Mouse (Mus musculus) hindbrain, embryonic 11.5 days (tissue): Measurements from ENCODE around the gene Tec. TPM values are rescaled to one million over a fixed set of nuclear protein-coding genes. Genes with fewer than 3 reads are reported as not detected.
A peak's percentile ranks its signal among the peaks of the same experiment; 100 is the strongest.

ENCODE experiments used
- ATAC-seq: fragments of 200-750 bp; cut with Nextera tagmentation; 2 replicates; pipeline ENCODE4 v1.8.0; 2017; ENCODE audit warnings: mild to moderate bottlenecking, moderate TSS enrichment, moderate library complexity; ENCODE audit not compliant: low FRiP score
- DNase-seq: peaks from one replicate; pipeline ENCODE4 v3.0.0-alpha.2; 2015; ENCODE audit warnings: low spot score
- H3K27ac ChIP-seq: fragments of 300-500 bp; sonication (generic); 2 replicates; pipeline ENCODE4 v1.5.1; 2014; ENCODE audit warnings: mild to moderate bottlenecking, low read depth, low read length
- H3K27me3 ChIP-seq: fragments of 300-500 bp; sonication (generic); 2 replicates; pipeline ENCODE4 v1.6.1; 2014; ENCODE audit warnings: mild to moderate bottlenecking, low read length, moderate library complexity, mixed read lengths; ENCODE audit not compliant: control insufficient read depth, insufficient read depth
- H3K36me3 ChIP-seq: fragments of 300-500 bp; sonication (generic); 2 replicates; pipeline ENCODE4 v1.6.1; 2014; ENCODE audit warnings: mild to moderate bottlenecking, low read length, moderate library complexity, mixed read lengths; ENCODE audit not compliant: control insufficient read depth, insufficient read depth
- H3K4me1 ChIP-seq: fragments of 300-500 bp; sonication (generic); replicated peaks from 2 replicates; pipeline ENCODE4 v1.6.1; 2014; ENCODE audit warnings: low read length, mixed read lengths; ENCODE audit not compliant: control insufficient read depth, insufficient read depth
- H3K4me2 ChIP-seq: fragments of 300-500 bp; sonication (generic); replicated peaks from 2 replicates; pipeline ENCODE4 v1.6.1; 2014; ENCODE audit warnings: mild to moderate bottlenecking, low read depth, low read length
- H3K4me3 ChIP-seq: fragments of 300-500 bp; sonication (generic); 2 replicates; pipeline ENCODE4 v1.5.1; 2014; ENCODE audit warnings: low read depth, low read length
- H3K9ac ChIP-seq: fragments of 300-500 bp; sonication (generic); 2 replicates; pipeline ENCODE4 v1.6.1; 2014; ENCODE audit warnings: low read depth, low read length
- H3K9me3 ChIP-seq: fragments of 300-500 bp; sonication (generic); 2 replicates; pipeline ENCODE4 v1.6.1; 2016; ENCODE audit warnings: low read length; ENCODE audit not compliant: control insufficient read depth
- WGBS: fragments of 180-500 bp; shearing (Covaris S2); extraction: QIAGEN DNeasy Blood & Tissue Kit; methylation state at CpG from one replicate; pipeline ENCODE4 v1.1.7; 2014; 5-methylcytosine and 5-hydroxymethylcytosine counted together
- polyA plus RNA-seq: library from polyadenylated mRNA; unstranded; fragments of >200 nt; fragmentation: Nextera tagmentation; extraction: Ambion mirVana; gene quantifications from 2 replicates; pipeline ENCODE4 v1.2.1, GENCODE M21; 2014

Gene Tec
- polyA plus RNA-seq, 1 experiment from 2014 or later: 5.3 TPM

- DNase-seq (no peak), ATAC-seq (no peak)
- H3K27ac ChIP-seq: no peak overlapping the region
- H3K9me3 ChIP-seq: no peaks in the 10 kb centered on the region
- no peak overlapping the region for H3K9ac ChIP-seq
- H3K4me3 ChIP-seq: no peak overlapping the region
- H3K27me3 ChIP-seq: peaks cover 5% of the 10 kb centered on the region
- no peaks in the 10 kb centered on the region for H3K4me1 ChIP-seq
- H3K36me3 ChIP-seq: no peaks in the 10 kb centered on the region
- no peak overlapping the region for H3K4me2 ChIP-seq
- WGBS: 80% methylated on average over 7 of the region's 7 CpGs
Observed at GRCm38 (mm10) chr5:72861726-72862385, 6.4 kb downstream of the Tec start.

DNA sequence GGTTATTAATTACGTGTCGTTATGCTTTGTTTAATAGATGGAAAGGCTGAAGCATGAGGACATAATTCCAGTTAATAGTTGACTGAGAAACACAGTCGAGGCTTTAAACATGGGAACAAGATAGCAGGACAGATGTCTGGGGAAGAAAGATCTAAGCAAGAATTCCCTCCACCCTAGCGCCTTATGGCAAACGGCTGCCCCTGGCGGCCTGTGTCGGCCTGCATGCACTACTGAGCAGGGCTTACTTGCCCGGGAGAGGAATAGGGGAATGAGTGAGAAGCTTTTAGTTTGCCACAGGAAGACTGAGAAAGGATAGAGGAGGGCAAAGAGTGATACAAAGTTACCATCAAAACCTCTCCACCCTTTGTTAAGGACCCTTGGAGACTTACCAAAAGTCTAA is 7.4 kb downstream of the Tec start:
- Histone ChIP-seq H3K27me3 (no peaks in the 10 kb centered on the region), H3K36me3 (no peaks in the 10 kb centered on the region), H3K4me1 (no peaks in the 10 kb centered on the region), H3K4me3 (no peak overlapping the region), H3K9me3 (no peaks in the 10 kb centered on the region), H3K27ac (no peak overlapping the region), H3K4me2 (no peak overlapping the region), H3K9ac (no peak overlapping the region)
- ATAC-seq (no peak), DNase-seq (no peak)
- 82% methylated on average over 8 of the region's 8 CpGs for WGBS

- ATAC-seq (no peak), DNase-seq (no peak)
- 96% methylated on average over 12 of the region's 12 CpGs for WGBS
- no peaks in the 10 kb centered on the region for H3K9me3 ChIP-seq
- no peaks in the 10 kb centered on the region for H3K27me3 ChIP-seq
- no peaks in the 10 kb centered on the region for H3K4me1 ChIP-seq
- H3K9ac ChIP-seq: no peak overlapping the region
- H3K36me3 ChIP-seq: no peaks in the 10 kb centered on the region
- H3K27ac ChIP-seq: no peak overlapping the region
- no peak overlapping the region for H3K4me3 ChIP-seq
- no peak overlapping the region for H3K4me2 ChIP-seq
Observed at GRCm38 (mm10) chr5:72858306-72858705, 10.0 kb downstream of the Tec start.

GRCm38 (mm10) chr5:72857756-72858155 is 10.5 kb downstream of the Tec start:
- Histone ChIP-seq H3K9me3 (no peaks in the 10 kb centered on the region), H3K27me3 (no peaks in the 10 kb centered on the region), H3K4me2 (no peak overlapping the region), H3K4me3 (no peak overlapping the region), H3K36me3 (no peaks in the 10 kb centered on the region), H3K9ac (no peak overlapping the region), H3K4me1 (no peaks in the 10 kb centered on the region), H3K27ac (no peak overlapping the region)
- 92% methylated on average over 4 of the region's 4 CpGs for WGBS
- DNase-seq (no peak), ATAC-seq (no peak)

- ATAC-seq: no peak
Observed at GRCm38 (mm10) chr5:72856255-72856878, 11.9 kb downstream of the Tec start.

GRCm38 (mm10) chr5:72855685-72856124 is 12.6 kb downstream of the Tec start:
- no peak overlapping the region for H3K27ac ChIP-seq
- no peaks in the 10 kb centered on the region for H3K27me3 ChIP-seq
- 7% methylated on average over 3 of the region's 3 CpGs for WGBS
- H3K36me3 ChIP-seq: no peaks in the 10 kb centered on the region
- H3K4me2 ChIP-seq: no peak overlapping the region
- H3K9ac ChIP-seq: no peak overlapping the region
- no peaks in the 10 kb centered on the region for H3K4me1 ChIP-seq
- no peak for DNase-seq
- peak; percentile 49; the same call in 1 of the 2 replicates for ATAC-seq
- no peaks in the 10 kb centered on the region for H3K9me3 ChIP-seq
- H3K4me3 ChIP-seq: no peak overlapping the region

More at GRCm38 (mm10) chr5:72856255-72856878, 11.9 kb downstream of the Tec start:
- Histone ChIP-seq H3K4me1 (no peaks in the 10 kb centered on the region), H3K9me3 (no peaks in the 10 kb centered on the region), H3K4me2 (no peak overlapping the region), H3K36me3 (no peaks in the 10 kb centered on the region), H3K9ac (no peak overlapping the region), H3K27me3 (no peaks in the 10 kb centered on the region), H3K27ac (no peak overlapping the region), H3K4me3 (no peak overlapping the region)
- no peak for DNase-seq
- 87% methylated on average over 8 of the region's 8 CpGs for WGBS

GRCm38 (mm10) chr5:72854141-72854990 is 13.9 kb downstream of the Tec start:
- no peaks in the 10 kb centered on the region for H3K4me1 ChIP-seq
- H3K27ac ChIP-seq: no peak overlapping the region
- H3K4me2 ChIP-seq: no peak overlapping the region
- no peak for ATAC-seq
- no peak overlapping the region for H3K4me3 ChIP-seq
- no peaks in the 10 kb centered on the region for H3K36me3 ChIP-seq
- no peak overlapping the region for H3K9ac ChIP-seq
- no peak for DNase-seq
- no peaks in the 10 kb centered on the region for H3K9me3 ChIP-seq
- 77% methylated on average over 6 of the region's 6 CpGs for WGBS
- no peaks in the 10 kb centered on the region for H3K27me3 ChIP-seq

GRCm38 (mm10) chr5:72853365-72853764 is 14.9 kb downstream of the Tec start:
- no peaks in the 10 kb centered on the region for H3K27me3 ChIP-seq
- DNase-seq: no peak

More at GRCm38 (mm10) chr5:72853365-72853764, 14.9 kb downstream of the Tec start:
- no peak overlapping the region for H3K27ac ChIP-seq
- ATAC-seq: no peak
- no peaks in the 10 kb centered on the region for H3K36me3 ChIP-seq
- no peak overlapping the region for H3K4me2 ChIP-seq
- H3K4me3 ChIP-seq: no peak overlapping the region
- H3K4me1 ChIP-seq: no peaks in the 10 kb centered on the region
- no peak overlapping the region for H3K9ac ChIP-seq
- WGBS: 74% methylated on average over 2 of the region's 2 CpGs
- no peaks in the 10 kb centered on the region for H3K9me3 ChIP-seq
